Mouse (Mus musculus): ENCODE measurements around the gene Itgb1bp1.

The Itgb1bp1 gene

GRCm38 (mm10) chr12:21234560-21234959, 51.5 kb downstream of the Itgb1bp1 start:
- no peak for DNase-seq

GRCm38 (mm10) chr12:21233727-21234126, 52.4 kb downstream of the Itgb1bp1 start:
- no peak for DNase-seq

- DNase-seq: peak; percentile 31
Measured at GRCm38 (mm10) chr12:21229076-21229918, 56.8 kb downstream of the Itgb1bp1 start.

GRCm38 (mm10) chr12:21228650-21229049, 57.4 kb downstream of the Itgb1bp1 start:
- no peak for DNase-seq

GRCm38 (mm10) chr12:21227076-21227980, 58.8 kb downstream of the Itgb1bp1 start:
- peak; percentile 86 for DNase-seq

- no peak for DNase-seq
Measured at GRCm38 (mm10) chr12:21226316-21226715, 59.8 kb downstream of the Itgb1bp1 start.

GRCm38 (mm10) chr12:21225358-21225757, 60.7 kb downstream of the Itgb1bp1 start:
- peak; percentile 25 for DNase-seq

GRCm38 (mm10) chr12:21223923-21224322, 62.2 kb downstream of the Itgb1bp1 start:
- no peak for DNase-seq

- DNase-seq: no peak
Measured at GRCm38 (mm10) chr12:21220596-21220995, 65.5 kb downstream of the Itgb1bp1 start.

- no peak for DNase-seq
Measured at GRCm38 (mm10) chr12:21217776-21218444, 68.2 kb downstream of the Itgb1bp1 start.

- no peak for DNase-seq
Measured at GRCm38 (mm10) chr12:21214551-21215165, 71.4 kb downstream of the Itgb1bp1 start.

- DNase-seq: no peak
Measured at GRCm38 (mm10) chr12:21212876-21213275, 73.2 kb downstream of the Itgb1bp1 start.

GRCm38 (mm10) chr12:21209273-21209672, 76.8 kb downstream of the Itgb1bp1 start:
- DNase-seq: no peak

GRCm38 (mm10) chr12:21208172-21208795, 77.8 kb downstream of the Itgb1bp1 start:
- DNase-seq: no peak

- no peak for DNase-seq
Measured at GRCm38 (mm10) chr12:21207422-21207821, 78.7 kb downstream of the Itgb1bp1 start.

- no peak for DNase-seq
Measured at GRCm38 (mm10) chr12:21205799-21206198, 80.3 kb downstream of the Itgb1bp1 start.

GRCm38 (mm10) chr12:21204701-21205312, 81.3 kb downstream of the Itgb1bp1 start:
- peak; percentile 70 for DNase-seq

GRCm38 (mm10) chr12:21201485-21202269, 84.4 kb downstream of the Itgb1bp1 start:
- no peak for DNase-seq

- no peak for DNase-seq
Measured at GRCm38 (mm10) chr12:21200613-21201012, 85.5 kb downstream of the Itgb1bp1 start.

- DNase-seq: no peak
Measured at GRCm38 (mm10) chr12:21196420-21196819, 89.7 kb downstream of the Itgb1bp1 start.

- DNase-seq: no peak
Measured at GRCm38 (mm10) chr12:21195497-21195896, 90.6 kb downstream of the Itgb1bp1 start.
